ENCODE assay signal across 19 mouse cellular contexts in genomic region chr10:103140609-103141008, GRCm38 (mm10).
"Had no signal": no experiment of that assay in that cellular context is flagged by ENCODE, and none has a peak within 500 bp of the region (broad histone marks: within the 10 kb centered on the region; RNA-seq: fewer than 3 reads in every experiment).

No protein-coding gene starts in this region.

- H3K36me3 ChIP-seq: intestine, embryonic 15.5 days; liver, embryonic 13.5 days; midbrain, embryonic 12.5 days; neural tube, embryonic 13.5 days had no signal

- H3K4me3 ChIP-seq: intestine, embryonic 15.5 days; layer of hippocampus, adult 2 months; liver, embryonic 13.5 days; midbrain, embryonic 12.5 days; myocyte; neural tube, embryonic 13.5 days had no signal

- H3K9me3 ChIP-seq: intestine, embryonic 15.5 days; liver, embryonic 13.5 days; midbrain, embryonic 12.5 days; neural tube, embryonic 13.5 days had no signal

- ATAC-seq: intestine, embryonic 15.5 days; midbrain, embryonic 16.5 days had no signal

- H3K4me1 ChIP-seq: intestine, embryonic 15.5 days; liver, embryonic 13.5 days; midbrain, embryonic 12.5 days; neural tube, embryonic 13.5 days had no signal

- H3K4me2 ChIP-seq: intestine, embryonic 15.5 days; liver, embryonic 13.5 days; midbrain, embryonic 12.5 days; neural tube, embryonic 13.5 days had no signal

- DNase-seq: kidney, adult 11 months; kidney, adult 9 months; layer of hippocampus, adult 9-11 months; liver, embryonic 13.5 days; lung, adult 2 months; lung, postnatal 14 days; lung, postnatal 4 days; retina, postnatal 1 day; right cerebral cortex, postnatal 25 days; spleen, adult 18-20 months; thymus, adult 18-20 months; thymus, postnatal 14 days; thymus, postnatal 4 days had no signal

- H3K9ac ChIP-seq: intestine, embryonic 15.5 days; liver, embryonic 13.5 days; midbrain, embryonic 12.5 days; neural tube, embryonic 13.5 days had no signal

- H3K27me3 ChIP-seq: intestine, embryonic 15.5 days; liver, embryonic 13.5 days; midbrain, embryonic 12.5 days; neural tube, embryonic 13.5 days had no signal

- H3K27ac ChIP-seq: intestine, embryonic 15.5 days; layer of hippocampus, adult 2 months; liver, embryonic 13.5 days; midbrain, embryonic 12.5 days; neural tube, embryonic 13.5 days had no signal
